Mouse (Mus musculus): ENCODE measurements at regions not wholly inside any gene's neighbourhood (a gene's known extent, or its start where the extent isn't known, plus 50 kb on each side); places are given as distances from the start of the nearest gene placed in this dataset.

GRCm38 (mm10) chrX:68507664-68508063, 170.7 kb upstream of the Fmr1 start:
- Histone ChIP-seq H3K36me3 (ENCODE audit: control insufficient read depth, insufficient read depth) (no peaks in the 10 kb centered on the region), H3K9ac (ENCODE audit: low read depth, low read length) (no peak overlapping the region), H3K4me3 (ENCODE audit: low read depth, low read length) (no peak overlapping the region), H3K27ac (ENCODE audit: low read depth, low read length) (no peak overlapping the region), H3K9me3 (ENCODE audit: control insufficient read depth) (no peaks in the 10 kb centered on the region), H3K4me1 (replicated peaks; ENCODE audit: control insufficient read depth, insufficient read depth, low read length) (no peaks in the 10 kb centered on the region), H3K4me2 (replicated peaks; ENCODE audit: low read depth) (no peak overlapping the region), H3K27me3 (replicated peaks; ENCODE audit: control insufficient read depth, insufficient read depth, low read length) (no peaks in the 10 kb centered on the region)
- no peak for TF ChIP-seq CTCF (IDR thresholded peaks at IDR 0.05; ENCODE audit: low read depth)
- no peak for ATAC-seq
- WGBS = 56% methylated on average over 1 of the region's 1 CpGs

GRCm38 (mm10) chrX:68512213-68512766, 166.1 kb upstream of the Fmr1 start:
- Histone ChIP-seq H3K27ac (ENCODE audit: low read depth, low read length) (no peak overlapping the region), H3K36me3 (ENCODE audit: control insufficient read depth, insufficient read depth) (no peaks in the 10 kb centered on the region), H3K9ac (ENCODE audit: low read depth, low read length) (no peak overlapping the region), H3K27me3 (replicated peaks; ENCODE audit: control insufficient read depth, insufficient read depth, low read length) (no peaks in the 10 kb centered on the region), H3K9me3 (ENCODE audit: control insufficient read depth) (no peaks in the 10 kb centered on the region), H3K4me2 (replicated peaks; ENCODE audit: low read depth) (no peak overlapping the region), H3K4me3 (ENCODE audit: low read depth, low read length) (no peak overlapping the region), H3K4me1 (replicated peaks; ENCODE audit: control insufficient read depth, insufficient read depth, low read length) (no peaks in the 10 kb centered on the region)
- no peak for TF ChIP-seq CTCF (IDR thresholded peaks at IDR 0.05; ENCODE audit: low read depth)
- no peak for ATAC-seq
- WGBS = 27% methylated on average over 1 of the region's 1 CpGs

- no peaks in the 10 kb centered on the region for H3K4me1 ChIP-seq (replicated peaks; ENCODE audit: control insufficient read depth, insufficient read depth, low read length)
- H3K27me3 ChIP-seq (replicated peaks; ENCODE audit: control insufficient read depth, insufficient read depth, low read length) = no peaks in the 10 kb centered on the region
- no peak overlapping the region for H3K27ac ChIP-seq (ENCODE audit: low read depth, low read length)
- no peak overlapping the region for H3K9ac ChIP-seq (ENCODE audit: low read depth, low read length)
- 46% methylated on average over 2 of the region's 2 CpGs for WGBS
- TF ChIP-seq CTCF (IDR thresholded peaks at IDR 0.05; ENCODE audit: low read depth) = no peak
- ATAC-seq = no peak
- no peak overlapping the region for H3K4me2 ChIP-seq (replicated peaks; ENCODE audit: low read depth)
- no peaks in the 10 kb centered on the region for H3K9me3 ChIP-seq (ENCODE audit: control insufficient read depth)
- H3K36me3 ChIP-seq (ENCODE audit: control insufficient read depth, insufficient read depth) = no peaks in the 10 kb centered on the region
- H3K4me3 ChIP-seq (ENCODE audit: low read depth, low read length) = no peak overlapping the region
Measured at GRCm38 (mm10) chrX:68546561-68546960, 131.8 kb upstream of the Fmr1 start.

GRCm38 (mm10) chrX:68554031-68554430, 124.3 kb upstream of the Fmr1 start:
- no peak for ATAC-seq
- no peak overlapping the region for H3K9ac ChIP-seq (ENCODE audit: low read depth, low read length)
- H3K27ac ChIP-seq (ENCODE audit: low read depth, low read length) = no peak overlapping the region
- no peaks in the 10 kb centered on the region for H3K4me1 ChIP-seq (replicated peaks; ENCODE audit: control insufficient read depth, insufficient read depth, low read length)
- H3K9me3 ChIP-seq (ENCODE audit: control insufficient read depth) = no peaks in the 10 kb centered on the region
- no peak for TF ChIP-seq CTCF (IDR thresholded peaks at IDR 0.05; ENCODE audit: low read depth)
- no peaks in the 10 kb centered on the region for H3K27me3 ChIP-seq (replicated peaks; ENCODE audit: control insufficient read depth, insufficient read depth, low read length)
- H3K4me3 ChIP-seq (ENCODE audit: low read depth, low read length) = no peak overlapping the region
- no peak overlapping the region for H3K4me2 ChIP-seq (replicated peaks; ENCODE audit: low read depth)
- no peaks in the 10 kb centered on the region for H3K36me3 ChIP-seq (ENCODE audit: control insufficient read depth, insufficient read depth)

- Histone ChIP-seq H3K9me3 (ENCODE audit: control insufficient read depth) (no peaks in the 10 kb centered on the region), H3K36me3 (ENCODE audit: control insufficient read depth, insufficient read depth) (no peaks in the 10 kb centered on the region), H3K4me3 (ENCODE audit: low read depth, low read length) (no peak overlapping the region), H3K9ac (ENCODE audit: low read depth, low read length) (no peak overlapping the region), H3K4me1 (replicated peaks; ENCODE audit: control insufficient read depth, insufficient read depth, low read length) (no peaks in the 10 kb centered on the region), H3K4me2 (replicated peaks; ENCODE audit: low read depth) (no peak overlapping the region), H3K27me3 (replicated peaks; ENCODE audit: control insufficient read depth, insufficient read depth, low read length) (no peaks in the 10 kb centered on the region), H3K27ac (ENCODE audit: low read depth, low read length) (no peak overlapping the region)
- no peak for ATAC-seq
- WGBS = 90% methylated on average over 2 of the region's 2 CpGs
- no peak for TF ChIP-seq CTCF (IDR thresholded peaks at IDR 0.05; ENCODE audit: low read depth)
Measured at GRCm38 (mm10) chrX:68557717-68558116, 120.6 kb upstream of the Fmr1 start.

- H3K4me3 ChIP-seq (ENCODE audit: low read depth, low read length) = no peak overlapping the region
- no peaks in the 10 kb centered on the region for H3K4me1 ChIP-seq (replicated peaks; ENCODE audit: control insufficient read depth, insufficient read depth, low read length)
- no peak for ATAC-seq
- H3K27ac ChIP-seq (ENCODE audit: low read depth, low read length) = no peak overlapping the region
- H3K36me3 ChIP-seq (ENCODE audit: control insufficient read depth, insufficient read depth) = no peaks in the 10 kb centered on the region
- no peaks in the 10 kb centered on the region for H3K9me3 ChIP-seq (ENCODE audit: control insufficient read depth)
- H3K4me2 ChIP-seq (replicated peaks; ENCODE audit: low read depth) = no peak overlapping the region
- 25% methylated on average over 9 of the region's 9 CpGs for WGBS
- H3K27me3 ChIP-seq (replicated peaks; ENCODE audit: control insufficient read depth, insufficient read depth, low read length) = no peaks in the 10 kb centered on the region
- peak; percentile 68 for TF ChIP-seq CTCF (IDR thresholded peaks at IDR 0.05; ENCODE audit: low read depth)
- no peak overlapping the region for H3K9ac ChIP-seq (ENCODE audit: low read depth, low read length)
Measured at GRCm38 (mm10) chrX:68585246-68585645, 93.1 kb upstream of the Fmr1 start.

GRCm38 (mm10) chrX:68622141-68622540, 56.2 kb upstream of the Fmr1 start:
- 72% methylated on average over 3 of the region's 3 CpGs for WGBS
- no peak overlapping the region for H3K4me2 ChIP-seq (replicated peaks; ENCODE audit: low read depth)
- H3K36me3 ChIP-seq (ENCODE audit: control insufficient read depth, insufficient read depth) = no peaks in the 10 kb centered on the region
- H3K9ac ChIP-seq (ENCODE audit: low read depth, low read length) = no peak overlapping the region
- no peaks in the 10 kb centered on the region for H3K27me3 ChIP-seq (replicated peaks; ENCODE audit: control insufficient read depth, insufficient read depth, low read length)
- no peaks in the 10 kb centered on the region for H3K4me1 ChIP-seq (replicated peaks; ENCODE audit: control insufficient read depth, insufficient read depth, low read length)
- H3K9me3 ChIP-seq (ENCODE audit: control insufficient read depth) = no peaks in the 10 kb centered on the region
- no peak overlapping the region for H3K4me3 ChIP-seq (ENCODE audit: low read depth, low read length)
- no peak overlapping the region for H3K27ac ChIP-seq (ENCODE audit: low read depth, low read length)
- no peak for TF ChIP-seq CTCF (IDR thresholded peaks at IDR 0.05; ENCODE audit: low read depth)
- ATAC-seq = no peak

Measured in intestine, postnatal 0 days (tissue).